Mouse (Mus musculus): ENCODE data around the gene Atp2a3.

Gene Atp2a3

GRCm38 (mm10) chr11:72961072-72961980 lies at the start of gene Atp2a3:
TSS of gene Atp2a3 (plus strand) at chr11:72961169.
- DNase-seq (ENCODE audit: extremely low spot score): no peak

GRCm38 (mm10) chr11:72917299-72917996 lies 43.5 kb upstream of the Atp2a3 start:
- no peak for DNase-seq (ENCODE audit: extremely low spot score)

GRCm38 (mm10) chr11:72923116-72923515 lies 37.9 kb upstream of the Atp2a3 start:
- no peak for DNase-seq (ENCODE audit: extremely low spot score)

- DNase-seq (ENCODE audit: extremely low spot score): no peak
These were observed 36.5 kb upstream of the Atp2a3 start for GRCm38 (mm10) chr11:72924458-72924857.

GRCm38 (mm10) chr11:72925067-72925466 lies 35.9 kb upstream of the Atp2a3 start:
- no peak for DNase-seq (ENCODE audit: extremely low spot score)

GRCm38 (mm10) chr11:72926226-72926890 lies 34.6 kb upstream of the Atp2a3 start:
- DNase-seq (ENCODE audit: extremely low spot score): peak; percentile 62

GRCm38 (mm10) chr11:72928516-72928915 lies 32.5 kb upstream of the Atp2a3 start:
- no peak for DNase-seq (ENCODE audit: extremely low spot score)

GRCm38 (mm10) chr11:72940208-72941143 lies 20.5 kb upstream of the Atp2a3 start:
- peak; percentile 45 for DNase-seq (ENCODE audit: extremely low spot score)

GRCm38 (mm10) chr11:72944996-72945793 lies 15.8 kb upstream of the Atp2a3 start:
- DNase-seq (ENCODE audit: extremely low spot score): peak; percentile 23

GRCm38 (mm10) chr11:72945875-72946559 lies 15.0 kb upstream of the Atp2a3 start:
- no peak for DNase-seq (ENCODE audit: extremely low spot score)

GRCm38 (mm10) chr11:72946560-72947119 lies 14.3 kb upstream of the Atp2a3 start:
- DNase-seq (ENCODE audit: extremely low spot score): no peak

- DNase-seq (ENCODE audit: extremely low spot score): peak; percentile 24
These were observed 13.1 kb upstream of the Atp2a3 start for GRCm38 (mm10) chr11:72947840-72948239.

- DNase-seq (ENCODE audit: extremely low spot score): no peak
These were observed 12.7 kb upstream of the Atp2a3 start for GRCm38 (mm10) chr11:72948254-72948653.

GRCm38 (mm10) chr11:72951137-72952000 lies 9.6 kb upstream of the Atp2a3 start:
- DNase-seq (ENCODE audit: extremely low spot score): no peak

- no peak for DNase-seq (ENCODE audit: extremely low spot score)
These were observed 8.7 kb upstream of the Atp2a3 start for GRCm38 (mm10) chr11:72952226-72952625.

GRCm38 (mm10) chr11:72952697-72953096 lies 8.3 kb upstream of the Atp2a3 start:
- DNase-seq (ENCODE audit: extremely low spot score): no peak

- no peak for DNase-seq (ENCODE audit: extremely low spot score)
These were observed 7.9 kb upstream of the Atp2a3 start for GRCm38 (mm10) chr11:72953116-72953439.

GRCm38 (mm10) chr11:72953440-72954151 lies 7.4 kb upstream of the Atp2a3 start:
- DNase-seq (ENCODE audit: extremely low spot score): no peak
